Mouse (Mus musculus): ENCODE data around the gene Rnf31.

The Rnf31 gene

GRCm38 (mm10) chr14:55649884-55650283 lies 58.4 kb downstream of the Rnf31 start, which contains the start of gene Tssk4:
Gene Tssk4 (plus strand): TSS chr14:55650184.
- in situ Hi-C loops (cut with MboI, MseI) = no loop called here

- in situ Hi-C loops (cut with MboI, MseI) = no loop called here
Observed at GRCm38 (mm10) chr14:55651528-55651927, 60.0 kb downstream of the Rnf31 start.

Measured in T-helper 17 cell (primary cell).